Mouse (Mus musculus) stomach, postnatal 0 days (tissue): Measurements from ENCODE around the gene Gm17402. TPM values are rescaled to one million over a fixed set of nuclear protein-coding genes. Genes with fewer than 3 reads are reported as not detected.

ENCODE experiments used
- ATAC-seq: fragments of 200-750 bp; cut with Nextera tagmentation; 2 replicates; pipeline ENCODE4 v1.8.0; 2017; ENCODE audit not compliant: low FRiP score, low TSS enrichment
- DNase-seq: peaks from one replicate; pipeline ENCODE4 v3.0.0-alpha.2; 2016; ENCODE audit warnings: low spot score
- H3K27ac ChIP-seq: fragments of 300-500 bp; sonication (generic); replicated peaks from 2 replicates; pipeline ENCODE4 v1.5.1; 2014; ENCODE audit warnings: mild to moderate bottlenecking, control low read depth
- H3K27me3 ChIP-seq: fragments of 300-500 bp; sonication (generic); 2 replicates; pipeline ENCODE4 v1.6.1; 2014; ENCODE audit warnings: low read length; ENCODE audit not compliant: control insufficient read depth, insufficient read depth
- H3K36me3 ChIP-seq: fragments of 300-500 bp; sonication (generic); 2 replicates; pipeline ENCODE4 v1.6.1; 2014; ENCODE audit warnings: low read length, mixed read lengths; ENCODE audit not compliant: control insufficient read depth, insufficient read depth
- H3K4me1 ChIP-seq: fragments of 300-500 bp; sonication (generic); replicated peaks from 2 replicates; pipeline ENCODE4 v1.6.1; 2014; ENCODE audit warnings: antibody characterized with exemption; ENCODE audit not compliant: control insufficient read depth, insufficient read depth
- H3K4me2 ChIP-seq: fragments of 300-500 bp; sonication (generic); replicated peaks from 2 replicates; pipeline ENCODE4 v1.6.1; 2014; ENCODE audit warnings: low read depth, mild to moderate bottlenecking, control low read depth, moderate library complexity
- H3K4me3 ChIP-seq: fragments of 300-500 bp; sonication (generic); 2 replicates; pipeline ENCODE4 v1.5.1; 2014; ENCODE audit warnings: low read depth, low read length, control low read depth
- H3K9ac ChIP-seq: fragments of 300-500 bp; sonication (generic); 2 replicates; pipeline ENCODE4 v1.6.1; 2014; ENCODE audit warnings: mild to moderate bottlenecking, low read length, control low read depth, mixed read lengths
- H3K9me3 ChIP-seq: fragments of 300-500 bp; sonication (generic); 2 replicates; pipeline ENCODE4 v1.6.1; 2016; ENCODE audit warnings: low read length; ENCODE audit not compliant: control insufficient read depth
- CTCF ChIP-seq: IDR thresholded peaks from 2 replicates; pipeline ENCODE4 v1.5.1; 2016; ENCODE audit warnings: antibody characterized with exemption, low read depth, mild to moderate bottlenecking, moderate library complexity
- EP300 ChIP-seq: optimal IDR thresholded peaks from 2 replicates; pipeline ENCODE3; 2016; ENCODE audit warnings: antibody characterized with exemption
- WGBS: fragments of 180-500 bp; shearing (Covaris S2); extraction: QIAGEN DNeasy Blood & Tissue Kit; methylation state at CpG from one replicate; pipeline ENCODE4 v1.1.7; 2014; 5-methylcytosine and 5-hydroxymethylcytosine counted together
- polyA plus RNA-seq: library from polyadenylated mRNA; unstranded; fragments of >200 nt; fragmentation: Nextera tagmentation; extraction: Ambion mirVana; gene quantifications from 2 replicates; pipeline ENCODE4 v1.2.1, GENCODE M21; 2015

The Gm17402 gene
- polyA plus RNA-seq, 1 experiment from 2014 or later, result not detected

DNA sequence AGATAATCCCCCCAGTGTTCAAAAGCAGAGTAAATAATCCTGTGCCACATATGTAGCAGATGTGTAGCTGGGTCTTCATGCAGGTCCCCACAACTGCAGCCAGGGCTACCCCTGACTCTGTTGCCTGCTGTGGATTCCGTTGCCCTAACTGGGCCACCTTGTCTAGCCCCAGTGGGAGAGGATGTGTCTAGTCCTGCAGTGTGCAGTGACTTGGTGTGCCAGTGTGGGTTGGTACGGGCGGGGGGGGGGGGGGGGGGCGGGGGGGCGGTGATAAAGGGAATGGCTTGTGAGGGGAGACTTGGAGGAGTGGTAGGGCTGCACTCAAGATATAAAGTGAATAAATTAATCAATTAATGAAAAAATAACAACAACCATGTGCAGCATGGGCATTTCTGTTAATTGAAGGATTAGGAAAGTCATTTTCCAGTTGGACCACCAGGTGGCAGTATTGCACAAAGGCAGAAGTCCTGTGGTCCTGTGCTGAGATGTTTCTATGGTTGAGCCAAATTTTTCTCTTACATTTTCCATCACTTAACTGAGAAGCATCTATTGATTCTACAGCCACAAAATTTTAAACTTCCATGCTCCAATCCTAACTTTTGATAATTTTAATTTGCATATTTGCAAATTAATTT, 22.7 kb downstream of the Gm17402 start:
- Histone ChIP-seq H3K4me1 (no peaks in the 10 kb centered on the region), H3K4me2 (no peak overlapping the region), H3K4me3 (no peak overlapping the region), H3K27me3 (no peaks in the 10 kb centered on the region), H3K9ac (no peak overlapping the region), H3K9me3 (no peaks in the 10 kb centered on the region), H3K36me3 (no peaks in the 10 kb centered on the region), H3K27ac (no peak overlapping the region)
- TF ChIP-seq CTCF, result peak; percentile 88
- TF ChIP-seq EP300, result no peak
- 17% methylated on average over 2 of the region's 5 CpGs for WGBS
- peak; percentile 30 for DNase-seq
- no peak for ATAC-seq

DNA sequence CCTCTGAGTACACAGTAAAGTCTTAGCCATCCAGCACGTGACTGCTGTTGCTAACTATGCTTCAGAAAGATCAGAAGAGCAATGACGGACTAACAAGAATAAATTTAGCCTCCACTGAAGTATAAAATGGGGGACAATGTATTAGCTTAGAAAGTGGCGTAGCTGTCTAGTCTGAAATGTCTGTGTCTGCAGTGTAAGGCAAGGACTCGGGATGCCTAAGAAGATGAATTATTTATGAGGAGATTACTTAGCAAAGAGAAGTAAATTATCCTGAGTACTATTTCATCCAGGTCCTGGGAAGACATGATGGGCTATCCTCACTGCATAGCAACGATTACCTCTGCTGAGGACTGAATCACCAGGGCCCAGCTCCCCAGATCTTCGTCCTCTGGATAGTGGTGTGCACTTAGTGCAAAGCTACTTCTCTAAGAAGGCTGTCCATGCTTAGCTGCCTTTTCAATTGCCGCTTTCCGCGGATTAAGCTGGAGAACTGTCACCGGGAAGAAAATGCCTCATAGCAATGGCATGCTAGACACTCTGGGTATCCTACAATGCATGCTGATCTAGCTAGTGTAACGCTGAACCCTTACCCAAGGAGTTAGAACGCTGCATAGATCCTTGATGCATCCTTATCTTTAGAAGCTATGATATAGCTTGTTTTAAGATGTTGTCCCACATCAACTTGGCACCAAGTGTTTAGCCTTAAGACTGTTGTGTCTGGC, 23.4 kb downstream of the Gm17402 start:
- ATAC-seq (no peak), DNase-seq (no peak)
- no peaks in the 10 kb centered on the region for H3K27me3 ChIP-seq
- no peaks in the 10 kb centered on the region for H3K9me3 ChIP-seq
- TF ChIP-seq CTCF (no peak), EP300 (no peak)
- no peak overlapping the region for H3K4me2 ChIP-seq
- 80% methylated on average over 12 of the region's 12 CpGs for WGBS
- no peak overlapping the region for H3K27ac ChIP-seq
- no peaks in the 10 kb centered on the region for H3K36me3 ChIP-seq
- no peak overlapping the region for H3K4me3 ChIP-seq
- no peak overlapping the region for H3K9ac ChIP-seq
- no peaks in the 10 kb centered on the region for H3K4me1 ChIP-seq

DNA sequence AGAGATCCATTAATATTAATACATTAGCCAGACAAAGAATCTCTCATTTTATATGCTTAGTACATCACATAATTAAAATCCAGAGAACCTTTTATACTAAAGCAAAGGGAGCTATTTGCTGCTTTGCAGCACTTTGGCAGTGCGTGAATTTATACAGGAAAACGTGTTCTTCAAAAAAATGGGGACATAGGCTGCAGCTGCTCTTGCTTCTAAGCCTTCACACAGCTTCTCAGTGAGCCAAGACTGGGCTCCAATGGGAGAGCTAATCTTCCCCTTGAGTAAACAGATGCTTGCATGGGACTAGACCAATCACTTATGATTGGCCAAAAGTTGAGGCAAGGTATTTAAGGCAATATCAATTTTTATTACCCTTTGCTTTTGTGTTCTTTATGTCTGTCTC, 28.3 kb downstream of the Gm17402 start:
- TF ChIP-seq EP300 (no peak), CTCF (no peak)
- H3K9me3 ChIP-seq, result no peaks in the 10 kb centered on the region
- WGBS, result 70% methylated on average over 2 of the region's 2 CpGs
- no peaks in the 10 kb centered on the region for H3K27me3 ChIP-seq
- H3K36me3 ChIP-seq, result no peaks in the 10 kb centered on the region
- no peak overlapping the region for H3K27ac ChIP-seq
- no peak overlapping the region for H3K4me2 ChIP-seq
- ATAC-seq, result no peak
- H3K4me3 ChIP-seq, result no peak overlapping the region
- no peak overlapping the region for H3K9ac ChIP-seq
- no peaks in the 10 kb centered on the region for H3K4me1 ChIP-seq
- no peak for DNase-seq

DNA sequence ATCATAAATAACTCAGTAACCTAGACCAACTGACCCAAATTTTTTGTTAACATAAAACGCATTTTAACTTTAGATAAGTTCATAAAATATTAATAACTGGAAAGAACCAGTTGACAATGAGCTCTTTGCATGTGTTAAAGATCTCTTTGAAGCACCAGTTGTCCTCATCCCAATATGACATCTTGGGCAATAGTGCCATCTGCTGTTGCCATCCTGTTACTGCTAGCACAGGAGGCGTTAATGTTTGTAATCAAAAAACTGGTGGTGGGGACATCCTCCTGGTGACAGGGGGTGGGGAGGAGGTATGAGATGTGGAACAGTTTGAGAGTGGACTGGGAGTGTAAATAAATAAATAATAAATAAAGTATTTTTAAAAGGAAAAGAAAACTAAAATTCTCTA, 30.4 kb downstream of the Gm17402 start:
- Histone ChIP-seq H3K4me2 (no peak overlapping the region), H3K9me3 (no peaks in the 10 kb centered on the region), H3K9ac (no peak overlapping the region), H3K27me3 (no peaks in the 10 kb centered on the region), H3K4me3 (no peak overlapping the region), H3K36me3 (no peaks in the 10 kb centered on the region), H3K27ac (no peak overlapping the region), H3K4me1 (no peaks in the 10 kb centered on the region)
- DNase-seq (peak; percentile 36), ATAC-seq (no peak)
- 7% methylated on average over 2 of the region's 2 CpGs for WGBS
- TF ChIP-seq CTCF (peak; percentile 86), EP300 (no peak)

DNA sequence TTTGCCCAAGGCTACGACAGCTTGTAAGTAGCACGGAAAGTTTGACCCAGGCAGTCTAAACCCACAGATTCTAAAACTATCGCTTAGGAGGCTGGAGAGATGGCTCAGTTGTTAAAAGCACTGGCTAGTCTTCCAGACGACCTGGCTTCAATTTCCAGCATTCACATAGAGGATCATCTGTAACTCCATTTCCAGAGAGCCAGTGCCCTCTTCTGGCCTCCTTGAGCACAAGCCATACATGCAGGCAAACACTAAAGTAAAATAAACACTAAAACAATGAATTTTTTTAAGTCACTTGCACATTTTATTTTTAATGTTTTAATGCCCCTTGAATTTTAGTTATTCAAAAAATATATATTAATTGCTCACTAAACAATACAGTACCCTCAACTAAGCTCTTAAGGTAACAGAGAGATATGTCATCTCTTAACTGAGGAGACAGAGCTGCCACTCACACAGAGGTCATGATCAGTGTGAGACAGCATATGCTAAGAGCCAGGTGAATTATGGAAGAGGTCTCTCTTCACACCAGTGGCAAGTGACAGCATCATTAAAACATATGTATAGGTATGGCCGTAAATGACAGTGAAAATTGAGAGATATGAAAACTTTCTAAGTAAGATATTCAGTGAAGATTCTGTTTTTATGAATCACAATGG, 31.8 kb downstream of the Gm17402 start:
- DNase-seq (no peak), ATAC-seq (no peak)
- H3K36me3 ChIP-seq, result no peaks in the 10 kb centered on the region
- H3K27me3 ChIP-seq, result no peaks in the 10 kb centered on the region
- H3K4me3 ChIP-seq, result no peak overlapping the region
- H3K4me1 ChIP-seq, result no peaks in the 10 kb centered on the region
- WGBS, result 61% methylated on average over 5 of the region's 5 CpGs
- no peak for TF ChIP-seq EP300
- peak; percentile 68 for TF ChIP-seq CTCF
- no peak overlapping the region for H3K4me2 ChIP-seq
- no peak overlapping the region for H3K9ac ChIP-seq
- no peak overlapping the region for H3K27ac ChIP-seq
- H3K9me3 ChIP-seq, result no peaks in the 10 kb centered on the region

DNA sequence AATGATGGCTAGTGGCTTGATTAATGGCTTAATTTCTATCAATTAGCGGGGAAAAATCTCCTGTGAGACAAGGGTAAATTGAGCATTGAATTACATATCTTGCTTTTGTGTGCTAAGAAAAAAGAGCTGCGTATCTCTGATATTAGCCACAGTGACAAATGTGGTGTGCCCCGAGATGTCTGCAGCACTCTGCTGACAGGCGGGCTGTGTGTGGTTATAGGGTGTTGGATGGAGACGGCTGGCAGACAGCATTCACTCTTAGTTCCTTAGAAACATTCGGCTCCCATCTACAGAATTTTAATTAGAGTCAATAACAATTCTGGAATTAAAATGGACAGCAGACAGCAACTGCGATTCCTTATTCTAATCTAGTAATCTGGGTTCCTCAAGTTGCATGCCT, 34.0 kb downstream of the Gm17402 start:
- Histone ChIP-seq H3K4me1 (no peaks in the 10 kb centered on the region), H3K27ac (no peak overlapping the region), H3K27me3 (no peaks in the 10 kb centered on the region), H3K36me3 (no peaks in the 10 kb centered on the region), H3K9ac (no peak overlapping the region), H3K9me3 (no peaks in the 10 kb centered on the region), H3K4me3 (no peak overlapping the region), H3K4me2 (no peak overlapping the region)
- DNase-seq (no peak), ATAC-seq (no peak)
- WGBS, result 74% methylated on average over 7 of the region's 7 CpGs
- TF ChIP-seq EP300, result no peak
- no peak for TF ChIP-seq CTCF
